Mouse (Mus musculus) lung, embryonic 16.5 days (tissue): ENCODE results near the gene Tapbp. TPM values are rescaled to one million over a fixed set of nuclear protein-coding genes. Genes with fewer than 3 reads are reported as not detected.
A peak's percentile ranks its signal among the peaks of the same experiment; 100 is the strongest.

Experiments used
- ATAC-seq: fragments of 200-750 bp; cut with Nextera tagmentation; 2 replicates; pipeline ENCODE4 v1.8.0; 2017; ENCODE audit warnings: low read depth, mild to moderate bottlenecking, moderate library complexity
- H3K27ac ChIP-seq: fragments of 300-500 bp; sonication (generic); 2 replicates; pipeline ENCODE4 v1.5.1; 2014; ENCODE audit warnings: mild to moderate bottlenecking, control low read depth, low read length
- H3K27me3 ChIP-seq: fragments of 300-500 bp; sonication (generic); 2 replicates; pipeline ENCODE4 v1.6.1; 2014; ENCODE audit warnings: low read depth, low read length, mixed read lengths; ENCODE audit not compliant: control insufficient read depth, insufficient read depth
- H3K36me3 ChIP-seq: fragments of 300-500 bp; sonication (generic); 2 replicates; pipeline ENCODE4 v1.6.1; 2014; ENCODE audit warnings: low read length; ENCODE audit not compliant: control insufficient read depth, insufficient read depth
- H3K4me1 ChIP-seq: fragments of 300-500 bp; sonication (generic); replicated peaks from 2 replicates; pipeline ENCODE4 v1.6.1; 2014; ENCODE audit warnings: low read length, mixed read lengths; ENCODE audit not compliant: control insufficient read depth, insufficient read depth
- H3K4me2 ChIP-seq: fragments of 300-500 bp; sonication (generic); 2 replicates; pipeline ENCODE4 v1.6.1; 2014; ENCODE audit warnings: low read depth, low read length, control low read depth
- H3K4me3 ChIP-seq: fragments of 300-500 bp; sonication (generic); 2 replicates; pipeline ENCODE4 v1.5.1; 2014; ENCODE audit warnings: mild to moderate bottlenecking, low read length, control low read depth
- H3K9ac ChIP-seq: fragments of 300-500 bp; sonication (generic); 2 replicates; pipeline ENCODE4 v1.6.1; 2014; ENCODE audit warnings: low read length, control low read depth
- H3K9me3 ChIP-seq: fragments of 300-500 bp; sonication (generic); 2 replicates; pipeline ENCODE4 v1.6.1; 2016; ENCODE audit warnings: low read length; ENCODE audit not compliant: control insufficient read depth
- whole genome bisulfite sequencing: fragments of 180-500 bp; shearing (Covaris S2); extraction: QIAGEN DNeasy Blood & Tissue Kit; methylation state at CpG from one replicate; pipeline ENCODE4 v1.1.7; 2014; 5-methylcytosine and 5-hydroxymethylcytosine counted together
- polyA plus RNA-seq: library from polyadenylated mRNA; unstranded; fragments of >200 nt; fragmentation: Nextera tagmentation; extraction: Ambion mirVana; gene quantifications from 2 replicates; pipeline ENCODE4 v1.2.1, GENCODE M21; 2015

Tapbp gene
- polyA plus RNA-seq, 1 experiment from 2014 or later = 57.7 TPM

DNA sequence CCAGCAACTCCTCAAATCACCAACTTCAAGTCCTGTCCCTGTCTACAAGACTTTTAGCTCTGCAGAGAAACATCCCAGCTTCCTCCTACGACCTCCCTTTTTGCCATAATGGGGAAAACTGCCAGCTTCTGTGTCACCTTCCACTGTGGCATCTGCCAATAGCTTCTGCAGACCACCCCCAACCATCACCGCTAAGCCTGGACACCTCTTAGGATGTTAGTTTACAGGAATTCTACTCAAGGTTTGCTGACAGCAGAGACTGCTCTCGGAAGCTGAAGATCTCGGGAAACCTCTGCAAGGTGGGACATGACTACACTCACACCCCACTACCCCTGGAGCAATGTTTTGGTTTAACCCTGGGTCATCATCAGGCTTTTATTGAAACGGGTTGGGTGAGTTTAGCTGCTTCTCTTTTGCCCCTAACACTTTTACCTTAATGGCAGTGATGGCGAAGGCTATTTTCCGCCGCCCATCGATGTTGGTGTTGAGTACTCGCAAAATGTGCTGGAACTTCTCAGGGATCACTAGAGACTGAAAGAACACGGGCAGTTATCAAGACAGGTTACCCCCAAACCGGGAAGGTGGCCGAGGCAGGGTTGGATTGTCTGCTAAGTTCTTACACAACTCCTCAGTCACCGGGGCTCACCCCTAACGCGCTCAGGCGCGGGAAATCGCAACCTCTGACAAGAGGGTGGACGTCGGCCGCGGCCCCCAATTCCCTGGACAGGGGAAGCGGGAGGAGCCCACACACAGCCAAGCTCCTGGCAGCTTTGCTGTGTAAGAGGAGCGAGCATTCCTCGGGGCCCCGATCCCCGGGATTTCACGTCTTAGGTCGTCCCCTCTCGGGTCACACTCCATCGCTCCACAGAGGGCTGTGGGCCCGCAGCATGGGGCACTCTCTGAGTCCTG, 39.2 kb downstream of the Tapbp start:
- WGBS = under 1% methylated on average over 33 of the region's 33 CpGs

DNA sequence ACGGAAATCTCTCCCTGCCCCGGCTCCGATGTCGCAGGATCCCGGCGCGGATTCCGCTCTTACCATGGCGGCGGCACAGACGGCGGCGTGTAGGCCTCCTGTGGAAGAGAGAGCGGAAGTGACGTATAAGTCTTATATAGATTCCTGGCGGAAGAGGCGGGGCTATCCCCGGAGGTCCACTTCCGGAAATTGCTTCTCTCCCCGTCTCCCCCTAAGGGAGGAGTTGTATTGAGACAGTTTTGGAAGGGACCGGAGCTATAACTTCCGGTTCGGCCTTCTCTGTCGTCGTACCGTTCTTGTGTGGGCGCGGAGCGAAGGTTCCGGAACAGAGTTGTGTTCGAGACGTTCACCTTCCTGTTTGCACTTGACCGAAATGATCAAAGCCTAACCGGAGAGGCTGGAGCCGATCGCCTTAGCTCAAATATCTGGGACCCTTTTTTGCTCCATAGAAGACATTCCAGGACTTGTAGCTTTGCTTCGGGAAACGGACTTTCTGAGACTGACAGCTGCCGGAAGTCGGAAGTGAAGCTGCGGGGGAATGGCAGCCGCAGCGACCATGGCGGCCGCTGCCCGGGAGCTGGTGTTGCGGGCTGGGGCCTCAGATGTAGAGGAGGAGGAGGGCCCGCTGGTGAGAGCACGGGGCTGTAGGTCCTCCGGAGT, 40.0 kb downstream of the Tapbp start, which contains the start of the genes Vps52 and Rps18:
Gene Vps52, plus strand, starts transcription at position 258 of the 660 bp plus-strand sequence.
Gene Rps18, minus strand, starts transcription at position 447 of the 660 bp plus-strand sequence.
- Histone ChIP-seq H3K4me2 (peak within 1 kb of the TSS; percentile 99), H3K27ac (peak within 1 kb of the TSS; percentile 92), H3K27me3 (no peaks in the 10 kb centered on the region), H3K4me1 (peaks cover 37% of the 10 kb centered on the region), H3K4me3 (peak within 1 kb of the TSS; percentile 95), H3K36me3 (peaks cover 32% of the 10 kb centered on the region), H3K9me3 (no peaks in the 10 kb centered on the region), H3K9ac (peak within 1 kb of the TSS; percentile 99)
- under 1% methylated on average over 50 of the region's 50 CpGs for WGBS
- ATAC-seq = peak; percentile 86

More for the DNA sequence above, 39.2 kb downstream of the Tapbp start:
- H3K4me3 ChIP-seq = peak overlapping the region; percentile 95
- peaks cover 27% of the 10 kb centered on the region for H3K36me3 ChIP-seq
- H3K9me3 ChIP-seq = no peaks in the 10 kb centered on the region
- H3K4me2 ChIP-seq = peak overlapping the region; percentile 99
- H3K9ac ChIP-seq = peak overlapping the region; percentile 99
- no peaks in the 10 kb centered on the region for H3K27me3 ChIP-seq
- peak; percentile 15 for ATAC-seq
- peak overlapping the region; percentile 92 for H3K27ac ChIP-seq
- H3K4me1 ChIP-seq = peaks cover 44% of the 10 kb centered on the region

DNA sequence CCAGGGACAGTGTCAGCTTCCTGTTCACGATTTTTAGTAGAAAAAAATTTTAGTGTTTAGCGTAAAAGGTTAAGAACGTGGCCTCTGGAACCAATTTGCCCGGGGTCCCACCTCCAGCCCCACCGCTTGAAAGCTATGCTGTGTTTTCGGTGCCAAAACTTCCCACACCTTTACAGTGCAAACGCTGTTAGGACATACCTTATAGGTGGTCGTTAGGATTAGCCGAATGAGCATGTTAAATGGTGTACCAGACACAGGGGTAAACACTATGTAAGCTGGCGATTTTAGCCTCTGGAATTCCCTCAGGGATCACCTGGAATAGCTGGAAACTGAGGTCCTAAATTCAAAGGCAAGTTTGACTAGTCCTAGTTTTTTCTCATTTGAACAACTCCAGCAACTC, 40.6 kb downstream of the Tapbp start:
- peaks cover 33% of the 10 kb centered on the region for H3K4me1 ChIP-seq
- H3K27me3 ChIP-seq = no peaks in the 10 kb centered on the region
- H3K4me2 ChIP-seq = peak overlapping the region; percentile 78
- H3K36me3 ChIP-seq = peaks cover 35% of the 10 kb centered on the region
- no peak for ATAC-seq
- 6% methylated on average over 10 of the region's 10 CpGs for WGBS
- no peaks in the 10 kb centered on the region for H3K9me3 ChIP-seq
- peak overlapping the region; percentile 77 for H3K9ac ChIP-seq
- peak overlapping the region; percentile 95 for H3K4me3 ChIP-seq
- peak overlapping the region; percentile 90; the same call in 1 of the 2 replicates for H3K27ac ChIP-seq

DNA sequence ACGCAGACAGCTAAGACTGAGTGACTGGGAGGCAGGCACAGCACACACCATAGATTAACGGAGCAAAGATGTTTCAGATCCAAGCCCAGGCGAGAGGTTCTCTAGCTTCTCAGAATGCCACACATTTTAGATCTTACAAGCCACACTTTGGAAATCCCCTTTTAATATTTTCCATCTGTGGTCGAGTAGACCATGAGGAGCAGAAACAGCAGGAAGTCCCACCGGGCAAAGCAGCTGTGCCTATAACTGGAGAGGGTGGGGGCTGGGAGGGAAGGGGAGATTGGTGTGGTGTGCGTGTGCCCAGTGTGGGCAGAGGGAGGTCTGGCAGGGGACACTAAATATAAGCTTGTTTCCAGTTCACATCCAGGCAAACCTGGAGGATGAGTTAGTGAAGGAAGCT, 41.8 kb downstream of the Tapbp start:
- Histone ChIP-seq H3K9me3 (no peaks in the 10 kb centered on the region), H3K4me2 (no peak overlapping the region), H3K4me1 (peaks cover 27% of the 10 kb centered on the region), H3K9ac (no peak overlapping the region), H3K27ac (no peak overlapping the region), H3K4me3 (no peak overlapping the region), H3K27me3 (no peaks in the 10 kb centered on the region), H3K36me3 (peaks cover 33% of the 10 kb centered on the region)
- 80% methylated on average over 6 of the region's 6 CpGs for WGBS
- ATAC-seq = no peak

DNA sequence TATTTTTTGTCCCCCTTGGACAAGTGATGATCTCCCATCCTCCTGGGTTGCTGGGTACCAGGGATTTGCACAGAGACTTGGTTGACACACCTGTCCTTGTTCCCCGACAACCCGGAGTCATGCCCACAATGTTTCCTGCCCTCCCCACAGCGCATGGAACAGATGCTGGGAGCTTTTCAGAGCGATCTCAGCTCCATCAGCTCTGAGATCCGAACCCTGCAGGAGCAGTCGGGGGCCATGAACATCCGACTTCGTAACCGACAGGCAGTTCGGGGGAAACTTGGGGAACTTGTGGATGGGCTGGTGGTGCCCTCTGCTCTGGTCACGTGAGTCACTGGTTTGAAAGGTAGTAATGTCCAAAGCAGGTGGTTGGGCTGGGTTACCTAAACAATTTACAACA, 42.8 kb downstream of the Tapbp start:
- H3K4me1 ChIP-seq = peaks cover 17% of the 10 kb centered on the region
- no peak overlapping the region for H3K4me3 ChIP-seq
- H3K4me2 ChIP-seq = no peak overlapping the region
- H3K9me3 ChIP-seq = no peaks in the 10 kb centered on the region
- H3K27ac ChIP-seq = no peak overlapping the region
- peaks cover 32% of the 10 kb centered on the region for H3K36me3 ChIP-seq
- 93% methylated on average over 11 of the region's 11 CpGs for WGBS
- ATAC-seq = no peak
- H3K9ac ChIP-seq = no peak overlapping the region
- no peaks in the 10 kb centered on the region for H3K27me3 ChIP-seq

DNA sequence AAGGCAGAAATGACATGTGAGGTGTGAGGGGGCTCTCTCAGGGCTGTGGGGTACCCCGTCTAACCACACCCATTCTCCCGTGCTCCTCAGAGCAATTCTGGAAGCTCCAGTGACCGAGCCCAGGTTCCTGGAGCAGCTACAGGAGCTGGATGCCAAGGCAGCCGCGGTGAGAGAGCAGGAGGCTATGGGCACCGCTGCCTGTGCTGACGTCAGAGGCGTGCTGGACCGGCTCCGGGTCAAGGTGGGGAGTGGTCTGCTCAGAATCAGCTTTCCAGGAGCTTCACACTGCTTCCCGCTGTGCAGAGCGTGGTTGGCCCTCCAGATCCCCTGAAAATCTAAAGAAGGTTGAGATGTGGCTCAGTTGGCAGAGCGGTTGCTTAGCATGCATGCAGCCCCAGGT, 43.4 kb downstream of the Tapbp start:
- Histone ChIP-seq H3K4me1 (peaks cover 10% of the 10 kb centered on the region), H3K4me2 (no peak overlapping the region), H3K27me3 (no peaks in the 10 kb centered on the region), H3K27ac (no peak overlapping the region), H3K9me3 (no peaks in the 10 kb centered on the region), H3K4me3 (no peak overlapping the region), H3K36me3 (peaks cover 29% of the 10 kb centered on the region), H3K9ac (no peak overlapping the region)
- WGBS = 93% methylated on average over 13 of the region's 13 CpGs
- no peak for ATAC-seq

DNA sequence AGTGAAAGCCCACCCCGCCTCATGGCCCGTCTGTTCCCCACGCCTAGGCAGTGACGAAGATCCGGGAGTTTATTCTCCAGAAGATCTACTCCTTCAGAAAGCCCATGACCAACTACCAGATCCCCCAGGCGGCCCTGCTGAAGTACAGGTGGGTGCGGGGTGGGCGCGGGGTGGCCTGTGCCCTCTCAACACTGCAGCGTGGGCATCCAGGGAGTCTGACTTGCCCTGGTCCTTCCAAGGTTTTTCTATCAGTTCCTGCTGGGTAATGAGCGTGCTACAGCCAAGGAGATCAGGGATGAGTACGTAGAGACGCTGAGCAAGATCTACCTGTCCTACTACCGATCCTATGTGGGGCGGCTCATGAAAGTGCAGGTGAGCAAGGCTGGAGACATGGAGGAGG, 44.2 kb downstream of the Tapbp start:
- ATAC-seq = no peak
- H3K36me3 ChIP-seq = peaks cover 27% of the 10 kb centered on the region
- no peak overlapping the region for H3K9ac ChIP-seq
- H3K9me3 ChIP-seq = no peaks in the 10 kb centered on the region
- H3K27ac ChIP-seq = no peak overlapping the region
- H3K4me1 ChIP-seq = peaks cover 5% of the 10 kb centered on the region; the same call in 1 of the 2 replicates
- H3K4me3 ChIP-seq = no peak overlapping the region
- no peak overlapping the region for H3K4me2 ChIP-seq
- H3K27me3 ChIP-seq = no peaks in the 10 kb centered on the region
- 88% methylated on average over 15 of the region's 15 CpGs for WGBS

DNA sequence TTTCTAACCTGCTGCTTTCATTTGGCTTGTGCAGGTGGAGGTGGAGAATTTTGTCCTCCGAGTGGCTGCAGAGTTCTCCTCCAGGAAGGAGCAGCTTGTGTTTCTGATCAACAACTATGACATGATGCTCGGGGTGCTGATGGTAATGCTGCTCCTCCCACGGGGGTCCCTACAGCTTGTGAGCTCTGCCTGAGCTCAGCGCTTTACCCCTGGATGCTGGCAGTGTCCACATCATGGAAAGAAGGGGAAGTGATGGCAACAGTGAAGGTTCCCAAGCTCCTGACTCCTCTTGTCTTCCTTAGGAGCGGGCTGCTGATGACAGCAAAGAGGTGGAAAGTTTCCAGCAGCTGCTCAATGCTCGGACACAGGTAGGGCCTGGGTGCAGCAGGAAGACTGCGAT, 47.2 kb downstream of the Tapbp start:
- WGBS = 89% methylated on average over 7 of the region's 7 CpGs
- no peak overlapping the region for H3K4me3 ChIP-seq
- H3K4me2 ChIP-seq = no peak overlapping the region
- no peak for ATAC-seq
- H3K9me3 ChIP-seq = no peaks in the 10 kb centered on the region
- H3K4me1 ChIP-seq = no peaks in the 10 kb centered on the region
- peaks cover 32% of the 10 kb centered on the region for H3K36me3 ChIP-seq
- no peak overlapping the region for H3K9ac ChIP-seq
- H3K27me3 ChIP-seq = no peaks in the 10 kb centered on the region
- H3K27ac ChIP-seq = no peak overlapping the region
